Mouse (Mus musculus) ovary, adult 2 months (tissue): ENCODE measurements around the gene Cfap54. TPM values are rescaled to one million over a fixed set of nuclear protein-coding genes. Genes with fewer than 3 reads are reported as not detected.

Experiments used
- polyA plus RNA-seq: library from polyadenylated mRNA; depleted of rRNA; stranded (reverse); fragments of >200 nt; gene quantifications from 2 replicates; pipeline ENCODE4 v1.2.3, GENCODE M21; 2012; rRNA removed

The Cfap54 gene
- 2.3 and 5.0 TPM in 2 replicates for polyA plus RNA-seq

DNA sequence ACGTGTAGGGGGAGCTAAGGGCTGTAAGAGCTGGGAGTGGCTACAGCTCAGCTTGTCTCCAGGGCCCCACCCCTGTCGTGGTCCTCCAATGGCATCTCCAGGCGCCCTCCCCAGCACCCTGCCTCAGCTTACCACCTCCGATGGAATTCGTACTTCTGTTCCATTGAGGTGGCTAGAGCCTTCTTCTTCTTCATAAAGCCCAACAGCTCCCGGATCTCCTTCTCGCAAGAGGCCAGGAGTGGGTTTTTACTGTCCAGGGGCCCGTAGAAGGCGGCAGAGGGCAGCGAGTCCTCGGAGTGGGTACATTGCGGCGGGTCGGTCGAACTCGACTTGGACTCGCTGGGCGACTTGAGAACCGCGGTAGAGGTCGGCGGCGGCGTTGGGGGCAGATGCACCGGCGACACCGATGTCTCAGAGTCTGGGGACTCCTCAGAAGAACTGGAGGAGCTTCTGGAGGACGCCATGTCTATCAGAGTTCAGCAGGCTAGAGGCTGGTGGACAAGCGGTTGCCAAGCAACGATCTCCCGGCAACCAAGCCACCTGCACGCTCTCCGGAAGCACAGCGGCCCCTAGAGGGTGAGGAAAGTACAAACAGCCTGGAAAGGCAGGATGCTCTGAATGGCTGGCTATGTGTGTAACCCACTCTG is at the start of gene Cfap54:
TSS of gene Cfap54 (minus strand) at position 486 of the 647 bp plus-strand sequence.

Other genes starting within 250 kb of the Cfap54 start
- gene Cdk17, start 79.3 kb upstream of the Cfap54 start, polyA plus RNA-seq: 17.4 and 25.6 TPM in 2 replicates
- gene Elk3, start 229.5 kb upstream of the Cfap54 start, polyA plus RNA-seq: 43.3 and 54.0 TPM in 2 replicates